Mouse (Mus musculus) embryo, embryonic 10 days (tissue): Measurements from ENCODE around the gene Nt5dc2.

Experiments
- DNase-seq: peaks from one replicate; pipeline ENCODE4 v3.0.0-alpha.2; 2015; ENCODE audit warnings: low spot score

The Nt5dc2 gene

GRCm38 (mm10) chr14:31130236-31131220 lies at the start of gene Nt5dc2:
Gene Nt5dc2, plus strand, starts transcription at chr14:31131053.
- DNase-seq, result peak; percentile 97

GRCm38 (mm10) chr14:31081147-31081546 lies 49.7 kb upstream of the Nt5dc2 start:
- no peak for DNase-seq

GRCm38 (mm10) chr14:31087433-31087832 lies 43.4 kb upstream of the Nt5dc2 start:
- DNase-seq, result no peak

- no peak for DNase-seq
These were observed 42.3 kb upstream of the Nt5dc2 start for GRCm38 (mm10) chr14:31088515-31088914.

- no peak for DNase-seq
These were observed 40.9 kb upstream of the Nt5dc2 start for GRCm38 (mm10) chr14:31089918-31090317.

- no peak for DNase-seq
These were observed 25.7 kb upstream of the Nt5dc2 start for GRCm38 (mm10) chr14:31105156-31105555.

GRCm38 (mm10) chr14:31110613-31111012 lies 20.2 kb upstream of the Nt5dc2 start:
- no peak for DNase-seq

- no peak for DNase-seq
These were observed 18.7 kb upstream of the Nt5dc2 start for GRCm38 (mm10) chr14:31112187-31112586.

- DNase-seq, result no peak
These were observed 16.8 kb upstream of the Nt5dc2 start for GRCm38 (mm10) chr14:31114011-31114410.

GRCm38 (mm10) chr14:31115522-31115921 lies 15.3 kb upstream of the Nt5dc2 start:
- DNase-seq, result no peak

- DNase-seq, result peak; percentile 45
These were observed 5.5 kb upstream of the Nt5dc2 start for GRCm38 (mm10) chr14:31125106-31126075.

GRCm38 (mm10) chr14:31126826-31127225 lies 4.0 kb upstream of the Nt5dc2 start:
- DNase-seq, result no peak

- DNase-seq, result peak; percentile 70
These were observed 2.6 kb upstream of the Nt5dc2 start for GRCm38 (mm10) chr14:31128101-31128825.

- DNase-seq, result peak; percentile 99
These were observed 2.0 kb upstream of the Nt5dc2 start, which contains the start of gene Smim4 for GRCm38 (mm10) chr14:31128826-31129219. Gene Smim4, minus strand, starts transcription at chr14:31128956.

- no peak for DNase-seq
These were observed 1.3 kb upstream of the Nt5dc2 start for GRCm38 (mm10) chr14:31129326-31130235.

- DNase-seq, result peak; percentile 66
These were observed 494 bp downstream of the Nt5dc2 start for GRCm38 (mm10) chr14:31131272-31131821.

GRCm38 (mm10) chr14:31132031-31132430 lies 1.2 kb downstream of the Nt5dc2 start:
- peak; percentile 41 for DNase-seq

- no peak for DNase-seq
These were observed 1.7 kb downstream of the Nt5dc2 start for GRCm38 (mm10) chr14:31132491-31132975.

- DNase-seq, result no peak
These were observed 2.3 kb downstream of the Nt5dc2 start for GRCm38 (mm10) chr14:31133023-31133665.
